Mouse (Mus musculus) gastrocnemius, postnatal 4 days (tissue): Measurements from ENCODE around the gene Arhgef3. TPM values are rescaled to one million over a fixed set of nuclear protein-coding genes. Genes with fewer than 3 reads are reported as not detected.

Source experiments
- DNase-seq, 2 experiments: peaks; one replicate each; pipeline ENCODE4 v3.0.0; 2021 to 2022; ENCODE audit warnings: low spot score in 2 of 2, mixed read lengths in 2 of 2
- total RNA-seq, 2 experiments: library from RNA; stranded (reverse); gene quantifications; 2 replicates each; pipeline ENCODE4 v1.2.3; 2021

Arhgef3 gene
- total RNA-seq, 2 experiments from 2014 or later = 24.8 to 25.1 TPM

DNA sequence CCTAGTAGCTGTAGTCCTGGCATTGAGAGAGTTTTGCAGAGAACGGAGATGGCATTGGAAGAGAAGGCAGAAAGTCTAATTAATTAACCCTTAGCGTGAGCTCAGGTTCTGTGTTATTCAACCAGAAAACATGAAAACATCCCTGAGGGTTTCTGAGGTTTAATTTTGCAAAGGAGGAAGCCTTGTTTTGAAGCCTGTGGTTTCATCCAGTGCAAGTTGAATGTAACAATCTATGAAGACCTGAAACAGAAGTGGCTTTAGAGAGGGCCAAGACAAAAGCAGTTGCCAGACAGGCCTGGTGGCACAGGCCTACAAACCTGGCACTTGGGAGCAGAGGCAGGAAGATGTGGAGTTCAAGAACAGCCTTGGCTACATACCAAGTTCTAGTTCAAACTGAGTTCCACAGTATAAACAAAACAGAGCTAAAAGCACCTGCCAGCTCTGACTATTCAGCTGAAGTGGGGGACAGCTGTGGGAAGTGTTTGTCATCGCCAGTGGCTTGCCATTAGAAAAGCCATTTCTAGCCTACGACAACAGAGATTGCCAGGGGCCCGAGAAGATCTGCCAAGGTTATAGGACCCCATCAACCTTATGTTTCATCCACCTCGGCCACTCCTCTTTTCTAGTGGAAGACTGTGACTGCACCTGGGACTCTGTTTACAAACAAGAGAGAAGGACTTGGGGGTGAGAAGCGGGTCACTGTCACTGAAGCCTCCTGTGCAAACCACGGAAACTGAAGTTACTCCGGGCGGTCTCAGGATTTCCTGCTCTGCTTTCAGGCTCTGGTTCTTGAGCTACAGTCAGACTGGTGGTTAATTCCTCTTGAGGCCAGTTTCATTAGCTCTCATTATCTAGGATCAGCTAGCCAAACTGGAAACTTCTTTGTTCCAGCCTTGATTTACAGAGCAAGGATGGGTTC lies 287.9 kb downstream of the Arhgef3 start:
- no peak for DNase-seq

DNA sequence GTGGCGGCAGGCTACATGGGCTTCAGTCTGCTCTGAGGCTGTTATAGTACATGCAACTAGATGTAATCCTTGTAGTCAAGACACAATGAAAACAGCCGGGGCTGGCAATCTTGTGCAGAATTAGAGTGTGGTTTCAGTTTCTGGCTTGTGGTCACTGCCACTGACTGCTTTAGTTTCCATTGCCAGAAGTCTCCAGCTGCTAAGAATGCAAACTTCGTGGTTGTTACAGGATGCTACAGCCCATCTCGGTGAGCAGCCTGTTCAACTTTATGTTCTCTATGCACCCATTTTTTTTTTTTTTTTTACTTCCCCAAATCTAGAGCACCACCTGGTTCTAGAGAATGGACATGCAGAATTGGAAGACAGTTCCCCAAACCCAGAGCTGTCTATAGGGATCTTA lies 290.8 kb downstream of the Arhgef3 start:
- DNase-seq = no peak

DNA sequence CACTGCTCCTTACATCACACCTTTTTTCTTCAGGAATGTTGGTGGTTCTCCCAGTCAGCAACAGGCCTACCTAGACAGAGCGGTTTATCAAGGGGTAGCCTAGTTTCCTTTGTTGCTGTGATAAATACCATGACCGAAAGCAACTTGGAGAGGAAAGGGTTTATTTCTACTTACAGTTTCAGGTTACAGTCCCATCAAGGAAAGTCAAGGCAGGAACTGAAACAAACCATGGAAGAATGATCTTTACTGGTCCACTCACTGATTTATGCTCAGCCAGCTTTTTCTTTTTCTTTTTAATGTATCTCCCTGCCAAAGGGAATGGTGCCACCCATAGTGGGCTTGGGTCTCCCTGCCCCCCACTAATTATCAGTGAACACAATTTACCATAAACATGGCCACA lies 291.2 kb downstream of the Arhgef3 start:
- no peak for DNase-seq

DNA sequence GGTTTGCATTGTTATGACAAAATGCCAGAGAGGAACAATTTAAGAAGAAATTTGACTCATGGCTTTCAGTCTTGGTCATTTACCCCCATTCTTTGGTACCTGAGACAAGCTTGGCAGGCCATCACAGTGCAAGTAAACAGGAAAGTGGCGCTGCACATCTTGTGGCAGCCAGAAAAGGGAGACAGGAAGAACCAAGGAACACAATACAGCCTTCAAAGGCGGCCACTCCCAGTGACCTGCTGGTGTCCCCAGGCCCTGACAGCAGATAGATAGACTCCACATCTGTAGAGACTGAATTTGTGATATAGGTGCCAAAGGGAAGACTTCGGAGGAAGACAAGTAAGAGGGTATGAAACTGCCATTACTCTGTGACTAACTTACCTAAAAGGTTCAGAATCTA lies 293.5 kb downstream of the Arhgef3 start:
- no peak for DNase-seq

DNA sequence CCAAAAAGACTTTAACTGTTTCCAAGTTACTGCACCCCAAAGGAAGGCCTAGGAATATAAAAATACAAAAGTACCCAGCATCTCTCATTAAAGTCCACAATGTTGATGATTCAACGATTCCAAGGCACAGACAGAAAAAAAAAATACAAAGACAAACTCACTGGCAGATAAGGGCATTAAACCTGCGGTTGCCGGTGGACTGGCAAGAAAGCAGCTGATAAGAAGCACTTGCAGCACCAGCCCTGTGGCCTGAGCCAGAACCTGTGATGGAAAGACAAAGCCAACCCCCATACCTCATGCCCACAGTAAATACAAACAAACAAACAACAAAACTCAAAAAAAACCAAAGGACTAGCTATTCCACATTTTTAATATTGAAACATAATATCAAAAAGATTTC lies 295.0 kb downstream of the Arhgef3 start:
- no peak for DNase-seq

DNA sequence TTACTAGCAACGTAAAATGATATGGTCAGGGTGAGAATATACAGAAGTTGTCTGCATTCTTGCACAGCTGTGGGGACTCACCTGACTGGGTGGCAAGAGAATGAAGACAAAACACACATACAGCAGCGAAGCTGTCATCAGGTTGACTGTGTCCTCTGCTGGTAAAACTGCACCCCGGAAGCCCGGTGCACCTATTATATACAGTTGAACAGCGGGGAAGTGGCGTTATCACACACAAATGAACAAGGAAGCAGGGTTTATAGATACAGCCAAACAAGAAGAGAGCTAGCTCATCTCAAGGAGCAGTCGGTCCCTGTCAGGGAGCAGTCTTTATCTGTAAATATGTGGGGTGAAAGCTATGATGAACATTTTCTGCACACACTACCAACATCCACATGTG lies 296.8 kb downstream of the Arhgef3 start:
- DNase-seq = no peak

DNA sequence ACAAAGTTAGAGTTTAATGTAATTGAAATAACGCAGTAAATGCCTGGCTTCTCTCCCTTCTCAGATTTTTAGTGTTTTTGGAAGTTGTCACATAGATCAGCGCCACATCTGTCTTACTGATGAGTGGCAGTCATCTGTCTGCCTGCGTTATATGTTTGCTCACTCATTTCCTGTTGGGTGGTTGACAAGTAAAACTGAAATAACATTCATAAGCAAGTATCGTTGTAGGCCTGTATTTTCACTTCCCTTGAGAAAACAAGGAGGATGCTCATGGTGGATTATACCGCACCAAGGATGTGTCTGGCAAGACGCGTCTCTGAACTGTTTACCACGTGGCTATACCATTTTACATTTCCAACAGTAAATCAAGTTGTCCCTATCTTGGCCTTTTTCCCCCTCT lies 298.0 kb downstream of the Arhgef3 start:
- DNase-seq = no peak

DNA sequence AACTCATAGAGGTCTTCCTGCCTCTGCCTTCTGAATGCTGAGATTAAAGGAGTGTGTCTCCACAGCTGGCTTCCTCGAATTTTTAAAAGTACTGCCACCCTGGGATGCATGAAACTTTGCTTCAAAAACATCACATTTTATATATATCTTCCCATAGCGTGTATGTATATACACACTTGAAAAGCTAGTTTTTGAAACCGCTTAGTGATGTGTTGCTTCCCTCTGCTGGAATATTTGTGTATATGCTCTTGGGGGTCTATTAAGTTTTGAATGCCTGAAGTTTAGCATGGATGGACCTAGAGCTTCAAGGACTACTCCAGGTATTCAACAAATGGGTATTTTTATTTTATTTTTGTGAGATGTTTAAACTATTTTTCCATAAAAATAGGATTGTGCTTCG lies 299.3 kb downstream of the Arhgef3 start:
- DNase-seq = no peak

DNA sequence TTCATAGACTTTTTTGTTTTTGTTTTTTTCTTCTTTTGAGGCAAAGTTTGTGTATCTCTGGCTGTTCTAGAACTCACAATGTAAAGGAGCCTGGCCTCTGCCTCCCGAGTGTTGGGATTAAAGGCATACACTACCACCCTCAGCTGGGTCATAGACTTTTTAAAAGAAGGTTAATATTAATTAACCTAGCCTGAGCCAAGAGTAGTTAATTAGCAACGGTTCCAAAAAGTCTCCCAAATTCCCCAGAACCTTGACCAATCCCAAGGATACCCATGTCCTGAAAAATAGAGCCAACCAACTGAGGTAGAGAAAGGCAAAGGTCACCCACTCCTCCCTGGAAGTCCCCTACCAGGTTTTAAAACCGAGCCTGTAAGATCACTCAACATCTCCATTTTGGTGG lies 306.1 kb downstream of the Arhgef3 start:
- no peak for DNase-seq

DNA sequence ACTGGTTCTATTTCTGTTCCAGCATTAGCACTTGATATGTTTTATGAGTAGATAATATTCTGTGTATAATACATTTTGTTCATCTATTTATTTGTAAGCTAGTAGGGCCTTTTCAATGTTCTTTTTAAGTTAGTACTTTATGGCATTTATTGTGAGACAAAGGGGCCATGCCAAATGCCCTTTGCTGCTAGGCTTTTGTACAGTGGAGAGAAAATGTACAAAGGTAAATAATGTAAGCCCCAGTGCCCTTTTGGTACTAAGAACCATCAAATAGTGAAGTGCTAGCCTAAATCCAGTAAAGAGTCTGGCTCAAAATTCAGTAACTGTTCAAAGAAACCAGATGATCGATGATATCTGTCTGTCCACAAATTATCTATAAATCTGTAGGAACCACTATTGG lies 307.6 kb downstream of the Arhgef3 start:
- DNase-seq = no peak

DNA sequence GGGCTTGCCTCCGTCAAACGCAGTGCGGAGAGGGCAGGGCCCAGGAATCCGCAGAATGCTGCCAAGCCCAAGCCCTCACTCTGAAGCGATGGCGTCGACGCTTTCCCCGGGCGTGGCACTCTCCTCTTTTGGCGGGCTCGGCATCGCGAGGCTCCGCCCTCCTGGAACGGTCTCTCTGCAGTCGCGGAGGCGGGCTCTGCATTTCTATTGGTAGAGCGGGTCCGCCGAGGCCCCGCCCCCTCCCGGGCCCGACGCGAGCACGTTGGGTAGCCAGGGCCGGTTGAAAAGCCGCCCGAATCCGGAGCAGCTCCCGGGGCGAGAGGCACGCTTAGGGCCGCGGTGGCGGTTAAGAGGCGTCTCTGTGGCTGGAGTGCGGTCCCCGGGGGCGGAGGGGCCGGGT lies 313.9 kb downstream of the Arhgef3 start, which contains the start of gene Fam208a:
Fam208a (plus strand) TSS at position 262 of the 400 bp plus-strand sequence.
- DNase-seq = peak; percentile 87 to 94

DNA sequence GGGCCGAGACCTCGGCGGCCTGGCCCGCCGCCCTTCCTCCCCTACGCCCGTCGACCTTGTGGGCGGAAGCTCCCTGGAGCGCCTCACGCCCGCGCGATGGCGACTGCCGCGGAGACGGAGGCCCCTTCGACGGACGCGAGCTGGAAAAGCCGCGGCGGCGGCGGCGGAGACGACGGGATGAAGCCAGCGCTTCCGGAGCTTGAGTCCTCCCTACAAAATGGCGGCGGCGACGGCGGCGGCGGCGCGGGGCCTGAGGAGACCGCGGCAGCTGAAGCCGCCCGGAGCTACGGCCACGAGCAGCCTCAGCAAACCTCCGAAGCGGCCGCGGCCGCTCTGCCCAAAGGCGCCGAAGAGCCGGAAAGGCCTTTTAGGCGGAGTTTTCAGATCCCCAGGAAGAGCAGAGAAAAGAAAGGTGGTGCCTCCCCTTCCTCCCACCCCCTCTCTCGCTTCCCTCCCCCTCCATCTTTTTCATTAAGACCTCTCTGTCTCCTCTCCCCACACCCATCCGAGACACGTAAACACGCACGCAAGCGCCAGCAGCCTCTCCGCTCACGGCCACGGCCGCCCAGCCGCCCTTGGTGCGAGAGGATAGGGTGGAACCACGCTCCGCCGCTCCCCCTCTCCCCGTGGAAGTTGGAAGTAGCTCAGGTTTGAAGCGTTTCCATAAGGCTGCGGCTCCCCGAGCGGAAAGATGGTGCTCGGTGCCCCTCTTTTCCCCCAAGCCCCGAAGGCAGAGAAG lies 314.4 kb downstream of the Arhgef3 start:
- peak; percentile 68 to 85 for DNase-seq

DNA sequence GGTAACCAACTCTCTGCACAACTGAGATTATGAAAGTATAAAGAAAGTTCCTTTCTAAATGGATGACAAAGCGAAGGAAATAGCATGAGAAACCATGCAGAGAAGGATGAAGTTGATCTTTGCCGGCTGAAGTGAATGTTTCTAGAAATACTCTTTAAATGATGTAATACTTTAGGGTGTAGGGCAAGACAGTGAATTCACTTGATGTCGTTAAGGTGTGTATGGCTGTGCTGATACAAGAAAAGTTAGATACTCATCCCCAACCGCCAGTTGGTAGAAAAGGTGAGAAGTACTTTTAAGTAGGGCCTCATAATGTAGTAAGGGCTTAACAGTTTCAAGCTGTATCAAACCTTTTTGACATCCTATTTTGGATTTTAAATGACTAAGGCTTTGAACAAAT lies 315.6 kb downstream of the Arhgef3 start:
- DNase-seq = no peak

DNA sequence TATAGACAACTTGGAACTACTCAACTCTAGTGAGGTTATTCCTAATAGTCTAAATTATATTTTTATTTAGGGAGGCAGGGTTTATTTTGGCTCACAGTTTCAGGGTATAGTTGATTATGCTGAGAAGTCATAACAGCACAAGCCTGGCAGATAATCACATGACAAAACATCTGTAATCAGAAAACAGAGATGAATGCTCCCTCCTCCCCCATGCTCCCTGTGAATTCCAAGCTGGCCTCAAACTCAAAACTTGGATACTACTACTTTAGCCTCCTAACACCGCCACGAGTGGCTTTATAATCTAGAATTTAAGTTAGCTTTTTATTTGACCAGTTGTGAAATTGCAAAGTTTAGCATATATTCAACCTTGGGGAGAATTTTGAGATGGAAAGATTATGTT lies 317.4 kb downstream of the Arhgef3 start:
- DNase-seq = no peak

DNA sequence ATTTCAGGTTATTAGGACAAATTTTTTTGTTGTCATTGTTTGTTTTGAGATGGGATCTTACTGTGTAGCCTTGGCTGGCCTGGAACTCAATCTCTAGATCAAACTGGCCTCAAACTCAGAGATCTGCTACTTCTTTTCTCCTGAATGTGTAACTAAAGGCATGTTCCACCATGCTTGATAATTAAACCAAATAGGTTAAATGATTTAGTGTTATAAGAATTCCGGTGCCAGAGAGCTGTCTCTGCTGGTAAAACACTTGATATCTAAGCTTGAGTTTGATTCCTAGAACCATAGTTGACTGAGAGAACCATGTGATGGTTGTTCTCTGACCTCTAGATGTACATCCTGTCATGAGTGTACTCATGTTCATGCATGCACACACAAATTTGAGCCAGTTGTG lies 321.4 kb downstream of the Arhgef3 start:
- DNase-seq = no peak

DNA sequence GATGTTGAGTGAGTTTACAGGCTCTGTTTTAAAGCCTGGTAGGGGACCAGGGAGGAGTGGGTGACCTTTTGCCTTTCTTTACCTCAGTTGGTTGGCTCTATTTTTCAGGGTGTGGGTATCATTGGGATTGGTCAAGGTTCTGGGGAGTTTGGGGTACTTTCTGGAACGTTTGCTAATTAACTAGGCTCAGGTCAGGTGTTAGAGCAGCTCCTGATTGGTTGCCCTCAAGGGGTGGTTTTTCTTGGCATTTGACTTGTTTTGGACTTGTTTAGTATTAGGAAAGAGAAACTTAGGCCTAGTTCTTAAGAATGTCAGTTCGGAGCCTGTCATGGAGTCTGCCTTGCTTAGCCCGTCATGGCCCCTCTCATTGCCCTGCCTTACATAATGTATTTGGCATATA lies 322.1 kb downstream of the Arhgef3 start:
- no peak for DNase-seq

DNA sequence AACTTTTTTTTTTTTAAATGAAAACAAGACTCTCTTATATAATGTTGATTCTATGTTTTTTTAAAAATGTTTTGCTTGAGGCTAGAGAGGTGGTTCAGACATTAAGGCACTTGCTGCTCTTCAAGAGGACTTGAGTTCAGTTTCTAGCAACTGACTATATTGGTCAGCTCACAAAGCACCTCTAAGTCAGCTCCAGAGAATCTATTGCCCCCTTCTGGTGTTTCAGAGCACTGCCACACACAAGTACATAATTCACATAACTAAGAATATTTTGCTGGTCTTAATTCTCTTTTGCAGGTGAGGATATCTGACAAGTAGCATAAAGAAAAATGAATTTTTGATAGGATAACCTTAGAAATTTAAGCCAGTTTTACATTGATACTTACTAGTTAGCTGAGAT lies 326.2 kb downstream of the Arhgef3 start:
- no peak for DNase-seq

DNA sequence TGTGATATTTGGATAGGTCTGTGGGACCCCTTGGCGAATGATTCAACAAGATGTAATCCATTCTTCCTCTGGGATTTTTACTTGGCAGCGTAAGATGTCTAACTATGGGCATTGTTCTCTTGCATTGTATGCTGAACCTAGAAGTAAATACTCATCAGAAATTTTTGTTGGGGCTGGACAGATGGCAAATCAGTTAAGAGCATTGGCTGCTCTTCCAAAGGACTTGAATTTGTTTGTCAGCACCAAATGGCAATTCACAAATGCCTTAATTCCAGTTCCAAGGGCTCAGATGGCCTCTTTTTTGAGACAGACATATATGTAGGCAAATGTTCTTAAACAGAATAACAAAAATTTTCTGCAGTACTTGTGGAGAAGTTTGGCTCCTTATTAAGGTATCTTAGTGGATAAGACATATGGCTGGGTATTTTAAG lies 330.2 kb downstream of the Arhgef3 start:
- no peak for DNase-seq

DNA sequence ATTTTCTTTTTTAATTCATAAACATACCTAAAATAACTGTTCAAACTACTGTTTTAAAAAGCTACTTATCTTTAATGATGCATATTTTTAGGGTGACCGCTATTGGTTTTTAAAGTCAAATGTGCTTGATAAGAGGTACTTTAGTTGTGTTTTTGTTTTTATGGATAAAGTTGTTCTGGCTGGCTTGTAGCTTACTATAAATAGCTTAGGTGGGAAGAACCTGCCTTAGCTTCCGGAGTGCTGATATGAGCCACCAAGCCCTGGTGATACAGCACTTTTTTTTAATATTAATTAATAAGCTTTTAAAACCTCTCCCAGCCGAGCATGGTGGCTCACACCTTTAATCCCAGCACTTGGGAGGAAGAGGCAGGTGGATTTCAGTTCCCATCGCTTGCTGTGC lies 332.3 kb downstream of the Arhgef3 start:
- no peak for DNase-seq
